Mouse (Mus musculus) hindbrain, postnatal 0 days (tissue): Measurements from ENCODE around the gene Ttc13. TPM values are rescaled to one million over a fixed set of nuclear protein-coding genes. Genes with fewer than 3 reads are reported as not detected.

ENCODE experiments used
- ATAC-seq: fragments of 200-750 bp; cut with Nextera tagmentation; 2 replicates; pipeline ENCODE4 v1.8.0; 2017; ENCODE audit warnings: mild to moderate bottlenecking, moderate TSS enrichment, moderate library complexity
- DNase-seq: peaks from one replicate; pipeline ENCODE4 v3.0.0-alpha.2; 2015; ENCODE audit warnings: low spot score
- H3K27ac ChIP-seq: fragments of 300-500 bp; sonication (generic); 2 replicates; pipeline ENCODE4 v1.5.1; 2014; ENCODE audit warnings: mild to moderate bottlenecking
- H3K27me3 ChIP-seq: fragments of 300-500 bp; sonication (generic); 2 replicates; pipeline ENCODE4 v1.6.1; 2014; ENCODE audit warnings: low read length, mixed read lengths; ENCODE audit not compliant: insufficient read depth
- H3K36me3 ChIP-seq: fragments of 300-500 bp; sonication (generic); 2 replicates; pipeline ENCODE4 v1.6.1; 2014; ENCODE audit warnings: low read length, mixed read lengths; ENCODE audit not compliant: insufficient read depth
- H3K4me1 ChIP-seq: fragments of 300-500 bp; sonication (generic); 2 replicates; pipeline ENCODE4 v1.6.1; 2014; ENCODE audit warnings: antibody characterized with exemption, low read length, mixed read lengths; ENCODE audit not compliant: insufficient read depth
- H3K4me2 ChIP-seq: fragments of 300-500 bp; sonication (generic); 2 replicates; pipeline ENCODE4 v1.6.1; 2014; ENCODE audit warnings: low read depth, mild to moderate bottlenecking, low read length, moderate library complexity, mixed read lengths
- H3K4me3 ChIP-seq: fragments of 300-500 bp; sonication (generic); 2 replicates; pipeline ENCODE4 v1.5.1; 2014; ENCODE audit warnings: low read length
- H3K9ac ChIP-seq: fragments of 300-500 bp; sonication (generic); replicated peaks from 2 replicates; pipeline ENCODE4 v1.6.1; 2014; ENCODE audit warnings: mild to moderate bottlenecking, low read length, moderate library complexity, mixed read lengths
- H3K9me3 ChIP-seq: fragments of 300-500 bp; sonication (generic); 2 replicates; pipeline ENCODE4 v1.6.1; 2016; ENCODE audit warnings: low read length, mixed read lengths
- CTCF ChIP-seq: IDR thresholded peaks from 2 replicates; pipeline ENCODE4 v1.5.1; 2016; ENCODE audit warnings: antibody characterized with exemption, control low read depth, low read depth
- WGBS: fragments of 180-500 bp; shearing (Covaris S2); extraction: QIAGEN DNeasy Blood & Tissue Kit; methylation state at CpG from one replicate; pipeline ENCODE4 v1.1.7; 2014; 5-methylcytosine and 5-hydroxymethylcytosine counted together
- polyA plus RNA-seq: library from polyadenylated mRNA; unstranded; fragments of >200 nt; fragmentation: Nextera tagmentation; extraction: Ambion mirVana; gene quantifications from 2 replicates; pipeline ENCODE4 v1.2.1, GENCODE M21; 2015
- total RNA-seq: library from RNA; depleted of rRNA; stranded (reverse); fragments of >200 nt; gene quantifications from 2 replicates; pipeline ENCODE4 v1.2.3, GENCODE M21; 2014

Gene Ttc13
- total and polyA plus RNA-seq, 2 experiments from 2014 or later = 58.6 to 64.2 TPM

DNA sequence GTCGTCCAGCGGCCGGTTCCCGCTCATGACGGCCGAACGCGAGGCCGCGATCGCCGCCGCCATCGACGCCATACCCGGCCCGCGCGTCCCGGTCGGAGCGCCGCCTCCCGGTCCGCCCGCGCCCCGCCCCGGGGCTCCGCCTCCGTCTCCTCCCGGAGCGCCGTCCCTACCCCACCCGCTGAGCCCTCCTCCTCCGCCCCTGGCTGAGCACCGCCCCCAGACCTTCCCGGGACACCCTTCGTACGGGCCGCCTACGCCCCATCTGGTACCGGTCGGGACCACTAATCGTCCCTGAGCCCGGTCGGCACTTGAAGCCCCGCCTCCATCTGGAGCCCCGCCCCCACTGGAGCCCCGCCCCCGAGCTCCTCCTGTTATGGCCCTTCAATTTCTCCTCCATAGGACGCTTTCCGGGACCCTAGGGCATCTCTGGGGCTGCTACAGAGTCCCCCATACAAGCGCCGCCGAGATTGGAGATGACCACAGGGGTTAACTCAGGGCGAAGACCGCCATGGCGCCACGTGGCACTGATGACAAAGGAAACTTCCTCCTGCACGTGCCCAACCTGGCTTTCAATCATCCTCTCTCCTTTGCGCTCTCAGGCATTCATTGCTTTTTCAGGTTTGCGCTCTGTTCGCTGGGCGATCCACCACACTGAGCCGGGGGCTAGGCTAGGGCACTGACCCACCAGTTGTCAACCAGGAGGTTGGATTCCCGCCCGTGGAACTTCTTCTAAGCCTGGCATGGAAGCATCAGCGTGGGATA is 58.5 kb downstream of the Ttc13 start, which contains the start of gene 2310022B05Rik:
TSS of gene 2310022B05Rik (minus strand) at position 258 of the 762 bp plus-strand sequence.
- under 1% methylated on average over 46 of the region's 69 CpGs for WGBS
- peak within 1 kb of the TSS; percentile 91 for H3K9ac ChIP-seq
- H3K4me2 ChIP-seq = peak within 1 kb of the TSS; percentile 86
- H3K27ac ChIP-seq = peak within 1 kb of the TSS; percentile 85
- H3K4me1 ChIP-seq = peaks cover 31% of the 10 kb centered on the region
- TF ChIP-seq CTCF = no peak
- H3K36me3 ChIP-seq = no peaks in the 10 kb centered on the region
- DNase-seq = peak; percentile 83
- ATAC-seq = peak; percentile 91
- no peaks in the 10 kb centered on the region for H3K9me3 ChIP-seq
- H3K4me3 ChIP-seq = peak within 1 kb of the TSS; percentile 73
- no peaks in the 10 kb centered on the region for H3K27me3 ChIP-seq

DNA sequence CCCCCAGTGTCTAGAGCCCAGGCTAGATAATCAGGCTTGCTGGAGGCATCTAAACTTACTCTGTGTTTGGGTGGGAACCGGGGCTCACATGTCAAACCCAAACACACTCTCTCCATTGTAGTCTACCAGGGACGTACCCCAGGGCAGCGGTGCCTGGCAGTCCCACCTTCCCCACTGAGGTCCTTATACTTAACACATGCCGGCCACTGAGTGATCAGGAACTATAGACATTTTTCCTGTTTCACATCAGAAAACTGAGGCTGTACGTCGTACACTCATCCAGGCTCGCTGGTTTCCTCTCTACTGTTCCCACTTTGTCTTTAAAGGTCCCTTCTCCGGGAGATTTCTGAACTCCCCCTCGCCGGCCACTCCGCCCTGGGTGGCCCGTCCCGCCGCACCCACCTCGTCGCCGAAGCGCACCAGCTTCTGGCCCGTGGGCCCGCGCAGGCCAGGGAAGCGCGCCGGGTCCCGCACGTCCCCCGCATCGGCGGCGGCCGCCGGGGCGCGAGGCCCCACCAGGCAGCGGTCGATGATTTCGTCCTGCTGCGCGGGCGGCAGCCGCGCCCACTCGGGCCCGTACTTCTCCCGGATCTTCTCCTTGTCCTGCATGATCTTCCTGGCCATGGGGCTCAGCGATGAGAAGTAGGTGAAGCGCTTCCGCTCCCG is 59.2 kb downstream of the Ttc13 start:
- peak overlapping the region; percentile 73 for H3K4me3 ChIP-seq
- H3K36me3 ChIP-seq = no peaks in the 10 kb centered on the region
- peaks cover 35% of the 10 kb centered on the region for H3K4me1 ChIP-seq
- peak overlapping the region; percentile 85 for H3K27ac ChIP-seq
- 1% methylated on average over 49 of the region's 49 CpGs for WGBS
- ATAC-seq = peak; percentile 19
- no peaks in the 10 kb centered on the region for H3K9me3 ChIP-seq
- H3K27me3 ChIP-seq = no peaks in the 10 kb centered on the region
- H3K9ac ChIP-seq = peak overlapping the region; percentile 91
- no peak for DNase-seq
- H3K4me2 ChIP-seq = peak overlapping the region; percentile 86
- no peak for TF ChIP-seq CTCF

DNA sequence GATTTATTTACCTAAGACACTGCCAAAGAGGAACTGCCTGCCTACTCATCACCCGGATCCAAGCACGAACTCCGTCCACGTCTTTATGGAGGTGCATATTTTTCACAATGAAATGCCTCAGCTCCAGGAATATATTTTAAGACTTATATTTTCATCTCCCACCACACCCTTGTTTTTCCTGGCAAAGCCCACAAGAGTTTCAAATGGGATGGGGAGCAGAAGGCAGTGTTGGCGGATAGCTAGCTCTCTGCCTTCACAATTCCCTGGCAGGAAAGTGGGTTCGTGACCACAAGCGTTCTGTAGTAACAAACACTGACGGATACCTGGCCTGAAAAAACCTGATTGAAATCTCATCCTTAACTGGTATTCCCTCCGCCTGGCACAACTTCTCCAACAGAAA is 60.0 kb downstream of the Ttc13 start:
- 31% methylated on average over 9 of the region's 9 CpGs for WGBS
- Histone ChIP-seq H3K36me3 (no peaks in the 10 kb centered on the region), H3K9ac (peak overlapping the region; percentile 91), H3K27me3 (no peaks in the 10 kb centered on the region), H3K4me2 (peak overlapping the region; percentile 86), H3K4me3 (peak overlapping the region; percentile 73), H3K27ac (peak overlapping the region; percentile 85; the same call in 1 of the 2 replicates), H3K4me1 (peaks cover 35% of the 10 kb centered on the region), H3K9me3 (no peaks in the 10 kb centered on the region)
- DNase-seq (no peak), ATAC-seq (no peak)
- no peak for TF ChIP-seq CTCF

DNA sequence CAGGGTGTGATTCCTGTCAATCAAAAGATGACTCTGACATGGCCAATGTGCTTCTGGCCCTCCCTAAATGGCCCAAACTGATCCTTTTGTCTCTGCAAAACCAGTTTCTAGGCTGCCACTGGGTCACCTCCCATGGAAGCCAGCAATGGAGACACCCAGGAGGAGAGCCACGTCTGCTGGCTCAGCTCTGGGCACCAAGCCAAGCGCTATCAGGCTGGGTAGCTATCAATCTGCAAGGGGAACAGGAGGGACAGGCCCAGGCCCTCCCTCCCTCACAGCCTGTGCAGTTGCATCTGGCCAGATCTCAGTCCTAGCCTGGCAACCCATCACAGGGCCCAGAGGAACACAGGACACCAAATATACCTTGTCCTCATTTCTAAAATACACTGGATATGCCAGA is 63.4 kb downstream of the Ttc13 start:
- ATAC-seq (no peak), DNase-seq (peak; percentile 32)
- no peak for TF ChIP-seq CTCF
- Histone ChIP-seq H3K36me3 (no peaks in the 10 kb centered on the region), H3K4me3 (no peak overlapping the region), H3K4me1 (peaks cover 33% of the 10 kb centered on the region), H3K27ac (no peak overlapping the region), H3K9me3 (no peaks in the 10 kb centered on the region), H3K9ac (no peak overlapping the region), H3K4me2 (peak overlapping the region; percentile 40), H3K27me3 (no peaks in the 10 kb centered on the region)
- 25% methylated on average over 2 of the region's 2 CpGs for WGBS

DNA sequence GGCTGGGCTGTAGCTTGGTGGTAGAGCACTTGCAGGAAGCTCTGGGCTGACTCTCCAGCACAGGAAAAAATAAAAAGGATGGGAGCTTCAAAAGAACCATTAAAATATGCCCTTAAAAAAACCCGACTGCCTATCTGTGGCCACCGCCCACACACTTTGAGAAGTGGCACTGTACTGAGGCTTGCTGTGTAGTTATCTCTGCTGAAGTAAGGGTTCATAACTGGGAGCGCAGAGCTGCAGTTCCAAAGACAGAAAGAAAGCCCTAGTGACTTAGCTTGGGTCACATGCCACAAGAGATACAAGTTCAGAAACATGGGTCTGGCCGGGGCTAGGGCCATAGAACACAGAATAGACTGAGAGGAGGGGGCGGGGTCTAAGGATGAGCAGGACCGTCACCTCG is 63.8 kb downstream of the Ttc13 start:
- Histone ChIP-seq H3K4me1 (peaks cover 33% of the 10 kb centered on the region), H3K9me3 (no peaks in the 10 kb centered on the region), H3K4me2 (peak overlapping the region; percentile 40; the same call in 1 of the 2 replicates), H3K4me3 (no peak overlapping the region), H3K27me3 (no peaks in the 10 kb centered on the region), H3K9ac (no peak overlapping the region), H3K36me3 (no peaks in the 10 kb centered on the region), H3K27ac (no peak overlapping the region)
- ATAC-seq (no peak), DNase-seq (no peak)
- no peak for TF ChIP-seq CTCF
- 72% methylated on average over 7 of the region's 7 CpGs for WGBS

DNA sequence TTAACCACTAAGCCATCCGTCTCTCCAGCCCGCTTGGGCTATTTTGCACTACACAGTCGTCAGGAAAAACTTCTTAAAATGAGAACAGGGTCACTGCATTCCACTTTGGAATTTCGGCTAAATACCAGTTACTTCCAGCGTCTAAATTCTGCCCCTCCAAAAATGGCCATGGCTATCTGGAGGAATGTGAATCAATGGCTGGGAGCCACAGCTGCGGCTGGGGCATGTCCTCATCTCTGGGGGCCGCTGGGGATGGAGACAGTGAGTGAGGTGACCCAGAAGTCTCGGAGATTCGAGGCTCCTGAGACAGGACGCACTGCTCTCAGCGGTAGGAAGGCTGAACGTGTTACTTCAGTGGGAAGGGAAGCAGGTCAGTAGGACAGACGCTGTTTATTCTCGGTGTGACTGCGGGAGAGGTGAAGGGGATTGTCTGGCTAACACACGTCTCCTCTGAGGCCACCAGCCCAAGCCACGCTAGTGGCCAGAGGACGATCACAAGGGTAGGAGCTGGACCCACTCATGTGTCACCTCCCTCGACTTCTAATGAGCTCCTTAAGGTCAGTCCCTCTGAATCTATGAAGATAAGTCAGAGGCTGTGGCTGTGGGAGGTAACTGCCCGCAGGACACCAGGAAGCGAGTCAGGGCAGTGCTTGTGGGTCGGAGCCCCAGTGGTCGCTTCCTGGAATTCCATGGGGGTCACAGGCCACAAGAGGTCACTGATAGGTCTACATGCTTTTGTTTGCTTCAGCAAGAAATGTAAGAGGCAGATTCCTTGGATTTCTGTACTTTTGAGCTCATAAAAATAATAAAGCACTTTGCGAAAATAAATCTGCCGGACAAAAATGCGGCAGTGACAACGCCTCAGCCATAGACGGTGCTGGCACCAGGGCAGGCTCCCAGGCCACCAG is 68.0 kb downstream of the Ttc13 start:
- 64% methylated on average over 28 of the region's 28 CpGs for WGBS
- H3K27me3 ChIP-seq = no peaks in the 10 kb centered on the region
- no peak overlapping the region for H3K9ac ChIP-seq
- no peak overlapping the region for H3K4me2 ChIP-seq
- peaks cover 9% of the 10 kb centered on the region for H3K4me1 ChIP-seq
- TF ChIP-seq CTCF = no peak
- H3K9me3 ChIP-seq = no peaks in the 10 kb centered on the region
- no peak overlapping the region for H3K27ac ChIP-seq
- DNase-seq (no peak), ATAC-seq (no peak)
- peaks cover 8% of the 10 kb centered on the region; the same call in 1 of the 2 replicates for H3K36me3 ChIP-seq
- no peak overlapping the region for H3K4me3 ChIP-seq
